Comparison of ENCODE assay signal across 20 mouse cellular contexts in the genomic region with DNA sequence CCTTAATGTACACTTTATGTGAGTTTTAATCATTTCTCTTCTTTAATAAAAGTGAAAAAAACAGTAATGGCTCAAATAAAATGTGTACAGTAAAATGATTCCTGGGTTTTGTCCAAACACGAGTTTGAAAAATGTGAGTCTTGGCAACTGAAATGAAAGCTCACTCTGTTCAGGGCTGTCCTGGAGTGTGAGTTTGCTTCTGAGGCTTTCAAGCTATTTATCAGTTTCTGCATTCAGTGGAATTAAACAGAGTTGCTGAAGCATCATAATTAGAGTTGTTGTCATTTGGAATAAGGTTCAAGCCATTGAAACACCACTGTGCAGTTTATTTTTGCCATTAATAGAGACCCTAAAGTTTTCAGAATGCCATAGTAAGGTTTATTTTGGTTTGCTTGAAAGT.
DNase-seq lines count a peak whose midpoint lies in the region; ATAC-seq and TF ChIP-seq lines count a peak whose summit lies in the region.
"Had no signal": no experiment of that assay in that cellular context is flagged by ENCODE, and none has a peak within 500 bp of the region (broad histone marks: within the 10 kb centered on the region; RNA-seq: fewer than 3 reads in every experiment).

No protein-coding gene starts in this region.

- no peak overlapping the region for H3K4me2 ChIP-seq in forebrain, embryonic 14.5 days (ENCODE audit: low read length)
- no peak overlapping the region for H3K4me2 ChIP-seq in forebrain, postnatal 0 days (ENCODE audit: low read depth)
- no peak overlapping the region for H3K4me2 ChIP-seq in midbrain, postnatal 0 days (ENCODE audit: low read depth, low read length, poor library complexity, severe bottlenecking)
- H3K4me2 ChIP-seq in midbrain, embryonic 13.5 days (replicated peaks): no peak overlapping the region
- H3K4me2 ChIP-seq: embryonic facial prominence, embryonic 12.5 days had no signal

- no peaks in the 10 kb centered on the region for H3K36me3 ChIP-seq in forebrain, embryonic 14.5 days (ENCODE audit: control insufficient read depth, insufficient read depth, low read length)
- H3K36me3 ChIP-seq in forebrain, postnatal 0 days (ENCODE audit: insufficient read depth): no peaks in the 10 kb centered on the region
- H3K36me3 ChIP-seq in midbrain, postnatal 0 days (ENCODE audit: insufficient read depth, low read length): no peaks in the 10 kb centered on the region
- no peaks in the 10 kb centered on the region for H3K36me3 ChIP-seq in midbrain, embryonic 13.5 days
- H3K36me3 ChIP-seq: embryonic facial prominence, embryonic 10.5 days; embryonic facial prominence, embryonic 12.5 days had no signal

- TF ChIP-seq CTCF in forebrain, postnatal 0 days (IDR thresholded peaks at IDR 0.05; ENCODE audit: low read depth): no peak
- TF ChIP-seq CTCF in midbrain, postnatal 0 days (IDR thresholded peaks at IDR 0.05): no peak
- TF ChIP-seq CTCF in brain, embryonic 14.5 days (IDR thresholded peaks at IDR 0.05; ENCODE audit: borderline replicate concordance, extremely low read depth, insufficient read depth, insufficient read length): no peak

- no peak overlapping the region for H3K4me3 ChIP-seq in forebrain, embryonic 14.5 days (ENCODE audit: low read depth, low read length)
- no peak overlapping the region for H3K4me3 ChIP-seq in forebrain, postnatal 0 days (ENCODE audit: low read depth, low read length)
- H3K4me3 ChIP-seq in midbrain, postnatal 0 days (ENCODE audit: low read depth, low read length): no peak overlapping the region
- no peak overlapping the region for H3K4me3 ChIP-seq in midbrain, embryonic 13.5 days (replicated peaks)
- H3K4me3 ChIP-seq: embryonic facial prominence, embryonic 10.5 days; embryonic facial prominence, embryonic 12.5 days had no signal

- H3K9ac ChIP-seq in forebrain, embryonic 14.5 days (ENCODE audit: low read length): no peak overlapping the region
- no peak overlapping the region for H3K9ac ChIP-seq in forebrain, postnatal 0 days
- H3K9ac ChIP-seq in midbrain, postnatal 0 days (replicated peaks; ENCODE audit: low read length, poor library complexity, severe bottlenecking): no peak overlapping the region
- no peak overlapping the region for H3K9ac ChIP-seq in midbrain, embryonic 13.5 days (replicated peaks)
- H3K9ac ChIP-seq: embryonic facial prominence, embryonic 12.5 days had no signal

- peak; percentile 22 for DNase-seq in forebrain, embryonic 14.5 days (ENCODE audit: low spot score)
- no peak for DNase-seq in forebrain, postnatal 0 days
- DNase-seq in midbrain, postnatal 0 days (ENCODE audit: low spot score): peak; percentile 16
- peak; percentile 70 for DNase-seq in Muller cell, postnatal 12 days (ENCODE audit: inconsistent ontology term)
- peak; percentile 66 for DNase-seq in brain, embryonic 14.5 days (ENCODE audit: low read depth)
- no peak for DNase-seq in adrenal gland, adult 18-20 months (ENCODE audit: low spot score in 2 of 2)
- DNase-seq: adrenal gland, adult 2 months; adrenal gland, postnatal 10 days; adrenal gland, postnatal 25 days; cerebellum, adult 11-12 months; cerebellum, adult 2 months; cerebellum, adult 9-10 months; cerebellum, postnatal 10 days; cerebellum, postnatal 25 days had no signal

- H3K27me3 ChIP-seq in forebrain, embryonic 14.5 days (replicated peaks; ENCODE audit: control insufficient read depth, insufficient read depth, low read length): no peaks in the 10 kb centered on the region
- H3K27me3 ChIP-seq in forebrain, postnatal 0 days (ENCODE audit: insufficient read depth, low read length): no peaks in the 10 kb centered on the region
- H3K27me3 ChIP-seq in midbrain, postnatal 0 days (ENCODE audit: insufficient read depth, low read length): no peaks in the 10 kb centered on the region
- H3K27me3 ChIP-seq in midbrain, embryonic 13.5 days: no peaks in the 10 kb centered on the region
- H3K27me3 ChIP-seq: embryonic facial prominence, embryonic 12.5 days; Patski had no signal

- 31% methylated on average over 1 of the region's 1 CpGs for WGBS in forebrain, embryonic 14.5 days
- WGBS in forebrain, postnatal 0 days: 22% methylated on average over 1 of the region's 1 CpGs
- WGBS in midbrain, postnatal 0 days: 63% methylated on average over 1 of the region's 1 CpGs
- 64% methylated on average over 1 of the region's 1 CpGs for WGBS in midbrain, embryonic 13.5 days

- ATAC-seq in forebrain, embryonic 14.5 days: peak; percentile 46; the same call in 1 of the 2 replicates
- no peak for ATAC-seq in forebrain, postnatal 0 days
- ATAC-seq in midbrain, postnatal 0 days (ENCODE audit: low FRiP score): no peak
- ATAC-seq in midbrain, embryonic 13.5 days: no peak
- ATAC-seq: activated CD4-positive, CD25-positive, alpha-beta regulatory T cell, adult 4 months; forebrain, embryonic 16.5 days; Patski had no signal

- TF ChIP-seq POLR2A in brain, embryonic 14.5 days (IDR thresholded peaks at IDR 0.05; ENCODE audit: borderline replicate concordance, extremely low read depth, insufficient read depth, insufficient read length, poor library complexity, severe bottlenecking): no peak

- H3K27ac ChIP-seq in forebrain, embryonic 14.5 days (ENCODE audit: low read depth, low read length): no peak overlapping the region
- H3K27ac ChIP-seq in forebrain, postnatal 0 days (ENCODE audit: low read depth, low read length): no peak overlapping the region
- H3K27ac ChIP-seq in midbrain, postnatal 0 days (ENCODE audit: low read depth, low read length): no peak overlapping the region
- H3K27ac ChIP-seq in midbrain, embryonic 13.5 days: no peak overlapping the region
- H3K27ac ChIP-seq: embryonic facial prominence, embryonic 10.5 days; embryonic facial prominence, embryonic 12.5 days had no signal

- H3K9me3 ChIP-seq in forebrain, embryonic 14.5 days (replicated peaks; ENCODE audit: control insufficient read depth, low read length): no peaks in the 10 kb centered on the region
- H3K9me3 ChIP-seq in forebrain, postnatal 0 days (ENCODE audit: low read length): no peaks in the 10 kb centered on the region
- no peaks in the 10 kb centered on the region for H3K9me3 ChIP-seq in midbrain, postnatal 0 days (ENCODE audit: low read length)
- no peaks in the 10 kb centered on the region for H3K9me3 ChIP-seq in midbrain, embryonic 13.5 days
- H3K9me3 ChIP-seq: embryonic facial prominence, embryonic 10.5 days; embryonic facial prominence, embryonic 12.5 days had no signal

- no peaks in the 10 kb centered on the region for H3K4me1 ChIP-seq in forebrain, embryonic 14.5 days (ENCODE audit: control insufficient read depth, insufficient read depth, low read length)
- no peaks in the 10 kb centered on the region for H3K4me1 ChIP-seq in forebrain, postnatal 0 days (ENCODE audit: insufficient read depth)
- H3K4me1 ChIP-seq in midbrain, postnatal 0 days (ENCODE audit: insufficient read depth, low read length): no peaks in the 10 kb centered on the region
- no peaks in the 10 kb centered on the region for H3K4me1 ChIP-seq in midbrain, embryonic 13.5 days (replicated peaks)
- H3K4me1 ChIP-seq: embryonic facial prominence, embryonic 10.5 days; embryonic facial prominence, embryonic 12.5 days had no signal

Comparison
In these comparisons a context has a peak if more than half of its experiments do, and no peak if none do; other contexts are left out.
1. DNase-seq: peak in forebrain, embryonic 14.5 days (single experiment), midbrain, postnatal 0 days (single experiment), Muller cell, postnatal 12 days (single experiment) and brain, embryonic 14.5 days (single experiment); none in forebrain, postnatal 0 days (single experiment) and adrenal gland, adult 18-20 months (0 of 2).